Mouse (Mus musculus) c-Kit-positive CD71-positive TER-119-positive erythroid progenitor cells, embryonic 14.5 days (primary cell): ENCODE measurements around the gene Frs2.

Source experiments
- DNase-seq: peaks from one replicate; pipeline ENCODE4 v3.0.0-alpha.2; 2013; ENCODE audit warnings: low spot score

Gene Frs2

DNA sequence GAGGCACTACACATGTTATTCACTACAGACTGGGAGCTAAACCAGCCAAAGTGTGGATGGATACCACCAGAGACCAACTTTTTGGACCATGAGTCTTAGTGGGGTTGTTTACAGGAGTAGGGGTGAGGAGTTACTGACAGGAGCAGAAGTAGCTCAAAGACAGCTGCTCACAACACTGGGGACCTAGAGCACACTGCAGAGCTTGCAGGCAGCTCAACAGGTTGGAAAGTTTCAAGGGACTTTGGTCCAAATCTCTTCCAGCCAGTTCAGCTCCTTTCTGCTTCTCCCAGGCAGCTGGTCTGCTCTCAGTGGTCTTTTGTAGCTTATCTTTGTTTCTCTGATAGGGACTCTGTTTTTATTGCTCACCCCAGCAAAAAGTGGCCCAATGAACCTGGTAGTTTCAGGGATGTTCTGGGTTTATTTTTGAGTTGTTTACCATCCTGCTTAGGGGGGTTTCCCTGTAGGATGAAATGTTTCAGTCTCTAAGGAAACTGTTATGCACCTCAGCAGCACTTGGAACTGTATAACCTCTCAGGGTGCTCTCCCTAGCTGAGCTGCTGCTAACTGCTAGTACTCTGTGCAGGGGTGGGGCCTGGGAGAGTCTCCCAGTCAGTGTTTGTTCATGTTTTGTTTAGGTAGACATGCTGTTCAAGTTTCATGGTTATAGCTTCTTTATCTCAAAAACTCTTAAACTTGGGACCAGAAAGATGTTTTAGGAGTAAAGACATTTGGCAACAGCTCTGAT, 44.3 kb downstream of the Frs2 start:
- no peak for DNase-seq

DNA sequence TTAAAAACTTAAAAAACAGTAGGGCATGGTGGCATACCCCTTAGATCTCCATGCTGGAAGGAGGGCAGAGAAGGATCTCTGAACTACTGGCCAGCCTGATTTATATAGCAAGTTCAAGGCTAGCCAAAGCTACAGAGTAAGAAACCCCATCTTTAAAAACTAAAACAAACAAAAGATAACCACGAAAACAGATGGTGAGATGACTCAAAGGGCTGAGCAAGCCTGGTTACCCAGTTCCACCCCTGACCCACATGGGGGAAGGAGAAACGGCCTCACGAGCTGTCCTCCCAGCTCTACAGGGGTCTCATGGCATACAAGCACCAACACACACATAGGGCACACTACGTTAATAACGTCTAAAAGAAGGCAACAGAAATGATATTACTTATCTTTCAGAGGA, 48.2 kb downstream of the Frs2 start:
- no peak for DNase-seq

DNA sequence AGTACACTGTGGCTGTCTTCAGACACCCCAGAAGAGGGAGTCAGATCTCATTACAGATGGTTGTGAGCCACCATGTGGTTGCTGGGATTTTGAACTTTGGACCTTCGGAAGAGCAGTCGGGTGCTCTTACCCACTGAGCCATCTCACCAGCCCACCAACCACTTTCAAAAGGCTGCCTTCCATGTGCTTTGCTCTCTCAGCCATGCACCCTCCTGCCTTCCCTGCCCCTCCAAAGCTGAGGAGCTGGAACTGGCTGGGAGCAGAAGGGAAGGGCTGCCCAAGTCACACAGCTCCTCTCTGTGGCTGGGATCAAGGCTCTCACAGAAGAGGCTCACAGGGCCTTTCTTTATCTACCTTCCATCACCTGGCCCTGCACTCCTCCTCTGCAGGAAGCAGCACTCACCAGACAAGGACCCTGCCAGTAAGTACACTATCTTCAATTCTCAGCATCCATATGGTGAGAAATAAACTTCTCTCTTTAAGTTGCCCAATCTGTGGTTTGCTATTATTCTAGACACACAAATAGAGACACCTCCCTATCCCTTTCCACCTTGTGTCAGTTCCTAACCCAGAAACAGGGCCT, 51.1 kb downstream of the Frs2 start:
- peak; percentile 60 for DNase-seq

DNA sequence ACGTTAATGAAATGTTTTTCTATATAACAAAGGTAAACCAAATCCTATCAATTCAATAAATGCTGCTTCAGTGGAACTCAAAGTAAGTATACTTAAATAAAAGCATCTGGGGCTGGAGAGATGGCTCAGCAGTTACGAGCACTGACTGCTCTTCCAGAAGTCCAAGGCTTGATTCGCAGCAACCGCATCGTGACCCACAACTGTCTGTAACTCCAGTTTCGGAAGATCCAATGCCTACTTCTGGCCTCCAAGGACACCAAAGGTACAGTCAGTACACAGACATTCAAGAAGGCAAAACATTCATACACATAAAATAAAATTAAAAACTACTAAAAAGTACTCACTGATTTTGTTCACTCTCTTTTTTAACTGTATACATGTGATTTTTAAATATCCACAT, 52.2 kb downstream of the Frs2 start:
- DNase-seq = no peak

DNA sequence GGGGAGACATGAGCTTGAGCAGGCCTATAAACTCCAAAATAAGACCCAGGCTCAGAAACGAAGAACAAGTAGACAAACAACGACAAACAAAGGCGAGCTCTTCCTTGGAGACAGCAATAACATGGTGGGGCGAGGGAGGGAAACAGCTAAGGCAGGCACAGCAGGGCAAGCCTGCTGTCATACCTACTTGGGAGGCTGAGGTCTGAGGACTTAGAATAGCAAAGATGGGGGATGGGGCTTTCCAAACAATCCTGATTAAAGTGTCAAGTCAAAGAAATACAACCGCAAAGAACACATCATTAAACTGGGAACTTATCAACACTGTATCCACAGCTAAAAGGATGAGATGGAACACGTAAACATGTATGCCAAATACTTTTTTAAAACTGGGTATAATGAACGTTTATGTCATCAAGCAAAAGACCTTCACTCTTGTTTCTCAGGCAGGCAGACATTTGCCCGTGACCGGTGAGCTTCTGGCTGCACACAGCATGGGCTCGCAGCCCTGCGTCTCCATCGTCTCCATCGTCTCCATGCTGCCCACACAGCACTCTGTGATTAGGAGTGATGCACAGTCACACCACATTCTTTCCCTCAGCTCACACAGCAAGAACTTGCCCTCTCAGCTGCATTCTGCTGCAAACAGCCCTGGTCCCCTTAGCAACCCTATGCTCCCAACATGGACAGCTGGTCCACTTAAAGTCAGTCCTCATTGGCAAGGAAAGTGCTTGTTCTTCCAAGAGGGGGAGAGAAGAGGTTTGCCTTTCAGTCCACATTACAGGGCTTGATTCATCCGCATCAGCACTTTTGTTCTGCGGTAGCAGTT, 53.6 kb downstream of the Frs2 start:
- DNase-seq = no peak

DNA sequence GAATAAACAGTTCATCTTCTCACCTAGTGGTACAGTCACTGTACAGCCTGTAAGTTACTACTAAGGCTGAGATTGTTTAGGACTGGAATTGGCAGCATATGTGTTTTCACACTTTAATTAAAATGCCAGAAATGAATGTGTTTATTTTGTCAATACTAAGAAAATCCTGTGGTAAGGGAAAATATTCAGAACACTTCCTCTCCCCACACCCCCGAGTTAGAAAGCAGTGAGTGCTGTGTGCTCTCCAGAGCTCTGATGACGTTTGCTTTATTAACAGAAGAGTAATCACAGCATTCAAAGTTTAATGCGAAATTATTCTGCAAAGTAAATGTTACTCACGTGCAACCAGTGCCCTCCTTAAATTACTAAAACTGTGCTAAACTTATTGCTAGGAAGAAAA, 58.7 kb downstream of the Frs2 start:
- DNase-seq = no peak

DNA sequence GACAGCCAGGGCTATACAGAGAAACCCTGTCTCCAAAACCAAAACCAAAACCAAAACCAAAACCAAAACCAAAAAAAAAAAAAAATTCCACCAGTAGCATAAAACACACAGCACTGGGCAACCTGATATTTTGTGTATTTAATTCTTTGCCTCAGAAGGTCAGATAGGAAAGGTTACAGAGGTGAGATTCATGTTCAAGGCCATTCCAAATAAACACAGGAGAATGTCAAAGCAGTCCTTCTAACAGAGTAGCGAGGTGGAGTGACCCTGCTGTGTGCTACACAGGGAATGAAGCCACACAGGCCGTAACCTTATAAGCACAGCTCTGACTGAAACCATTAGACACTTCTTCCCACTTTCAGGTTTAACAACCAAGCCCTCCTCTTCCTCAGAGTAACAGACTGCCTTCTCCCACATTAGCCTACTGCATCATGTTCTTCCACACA, 66.4 kb downstream of the Frs2 start:
- DNase-seq = no peak

DNA sequence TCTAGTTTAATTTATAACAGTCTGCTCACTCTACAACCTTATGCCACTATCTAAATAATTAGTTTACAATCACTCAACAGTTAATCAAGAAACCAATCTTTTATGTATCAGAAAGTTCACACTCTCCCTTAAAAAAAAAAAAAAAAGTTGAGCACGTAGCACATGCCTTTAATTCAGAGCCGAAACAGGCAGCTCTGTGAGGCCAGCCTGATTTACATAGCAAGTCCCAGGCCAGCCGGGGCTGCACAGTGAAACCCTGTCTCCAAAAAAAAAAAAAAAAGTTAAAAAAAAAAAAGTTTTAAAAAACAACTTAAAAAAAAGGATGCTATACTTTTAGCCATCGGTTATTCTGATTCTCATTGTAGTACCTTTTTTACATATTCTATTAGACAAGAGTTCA, 67.0 kb downstream of the Frs2 start:
- DNase-seq = no peak

DNA sequence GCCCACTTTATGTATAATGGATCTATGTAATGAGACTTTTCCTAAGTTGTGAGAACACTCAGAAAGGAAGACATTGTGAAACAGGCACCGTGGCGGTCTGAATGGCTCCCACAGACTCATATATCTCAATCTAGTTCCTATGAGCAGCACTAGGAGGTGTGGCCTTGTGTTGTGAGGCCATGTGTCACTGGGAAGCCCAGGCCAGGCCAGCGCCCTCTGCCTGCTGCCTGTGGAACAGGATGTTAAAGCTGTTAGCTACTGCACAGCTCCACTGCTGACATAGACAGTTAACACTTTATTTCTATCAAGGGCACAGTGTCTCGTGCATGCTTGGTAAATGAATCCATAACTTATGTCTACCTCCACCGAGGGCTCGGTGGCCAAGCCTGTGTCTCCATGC, 70.0 kb downstream of the Frs2 start:
- peak; percentile 44 for DNase-seq

DNA sequence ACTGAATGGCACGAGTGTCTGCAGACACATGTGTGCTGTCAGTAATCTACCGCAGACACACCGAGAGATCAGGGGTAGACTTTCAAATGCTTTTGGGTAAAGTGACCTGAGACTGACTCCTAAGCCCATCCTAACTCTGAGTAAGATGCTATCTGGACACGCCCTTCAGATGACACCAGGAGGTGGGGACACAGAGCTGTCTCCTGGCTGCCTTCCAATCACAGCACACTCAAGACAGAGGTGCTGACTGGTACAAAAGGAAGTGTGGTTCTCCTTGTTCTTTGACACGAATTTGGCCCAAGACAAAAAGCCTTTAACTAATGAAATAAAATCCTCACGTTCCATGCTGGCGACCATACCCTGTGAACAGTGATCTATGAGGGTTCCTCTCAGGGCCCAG, 75.2 kb downstream of the Frs2 start:
- no peak for DNase-seq

DNA sequence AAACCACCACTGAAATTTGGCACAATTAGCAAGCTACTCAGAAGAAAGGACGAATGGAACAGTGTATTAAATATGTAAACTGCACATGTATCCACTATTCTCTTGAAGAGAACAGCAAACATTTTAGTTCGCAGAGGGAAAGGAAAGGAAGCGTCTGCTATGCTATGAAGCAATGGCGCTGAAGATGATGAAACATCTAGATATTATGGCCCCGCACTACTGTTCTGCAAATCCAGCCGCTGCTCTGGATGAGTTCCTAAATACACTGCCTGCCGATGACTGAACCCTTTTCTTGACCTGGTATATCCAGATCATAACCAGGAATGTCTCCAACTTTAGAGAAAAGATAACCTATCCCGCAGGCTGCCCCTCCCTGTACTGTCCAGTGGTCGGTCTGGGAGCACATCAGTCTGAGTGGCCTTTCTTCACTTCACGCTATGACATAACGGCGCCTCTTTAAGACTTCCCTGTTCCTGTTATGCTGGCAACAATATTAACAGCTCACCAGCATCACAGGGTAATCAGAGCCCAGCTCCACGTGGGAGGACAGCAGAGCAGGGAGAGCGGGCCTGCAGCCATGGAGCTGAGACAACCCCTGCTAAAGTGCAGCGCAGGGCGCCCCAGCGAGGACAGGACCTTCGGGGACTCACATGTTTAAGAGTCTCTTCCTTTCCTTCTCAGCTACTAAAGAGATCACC, 76.0 kb downstream of the Frs2 start:
- no peak for DNase-seq

DNA sequence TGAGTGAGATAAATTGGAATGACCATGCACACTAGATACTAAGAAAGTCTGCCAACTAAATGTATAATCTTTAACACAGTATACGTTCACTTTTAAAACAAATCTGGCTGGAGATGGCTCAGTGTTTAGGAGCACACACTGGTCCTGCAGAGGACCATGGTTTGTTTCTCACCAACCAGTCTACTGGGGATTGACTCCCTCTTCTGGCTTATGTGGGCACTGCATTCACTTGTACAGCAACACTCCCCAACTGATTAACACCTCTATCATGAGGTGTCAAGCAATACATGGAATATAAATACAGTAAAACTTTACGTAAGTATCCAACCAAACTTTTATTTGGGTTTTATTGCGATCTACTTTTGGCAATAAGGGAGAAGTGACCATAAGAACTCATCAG, 79.2 kb downstream of the Frs2 start:
- DNase-seq = no peak

DNA sequence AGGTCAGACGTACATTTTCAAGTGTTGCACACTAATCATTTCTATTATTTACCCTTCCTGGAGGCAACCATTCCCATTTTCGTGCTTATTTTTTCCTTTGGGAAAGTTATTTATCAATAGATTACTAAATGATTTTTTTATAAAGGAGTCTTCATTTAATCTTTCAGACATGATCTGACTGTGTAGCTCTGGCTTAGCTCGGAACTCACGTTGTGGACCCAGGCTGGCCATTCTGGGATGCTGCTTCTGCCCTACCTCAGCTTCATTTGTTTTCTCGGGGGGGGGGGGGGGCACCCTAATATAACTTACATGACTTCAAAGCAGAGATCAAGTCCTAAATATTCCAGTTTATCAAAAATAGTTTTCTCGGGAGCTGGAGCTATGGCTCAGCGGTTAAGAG, 84.3 kb downstream of the Frs2 start:
- no peak for DNase-seq

DNA sequence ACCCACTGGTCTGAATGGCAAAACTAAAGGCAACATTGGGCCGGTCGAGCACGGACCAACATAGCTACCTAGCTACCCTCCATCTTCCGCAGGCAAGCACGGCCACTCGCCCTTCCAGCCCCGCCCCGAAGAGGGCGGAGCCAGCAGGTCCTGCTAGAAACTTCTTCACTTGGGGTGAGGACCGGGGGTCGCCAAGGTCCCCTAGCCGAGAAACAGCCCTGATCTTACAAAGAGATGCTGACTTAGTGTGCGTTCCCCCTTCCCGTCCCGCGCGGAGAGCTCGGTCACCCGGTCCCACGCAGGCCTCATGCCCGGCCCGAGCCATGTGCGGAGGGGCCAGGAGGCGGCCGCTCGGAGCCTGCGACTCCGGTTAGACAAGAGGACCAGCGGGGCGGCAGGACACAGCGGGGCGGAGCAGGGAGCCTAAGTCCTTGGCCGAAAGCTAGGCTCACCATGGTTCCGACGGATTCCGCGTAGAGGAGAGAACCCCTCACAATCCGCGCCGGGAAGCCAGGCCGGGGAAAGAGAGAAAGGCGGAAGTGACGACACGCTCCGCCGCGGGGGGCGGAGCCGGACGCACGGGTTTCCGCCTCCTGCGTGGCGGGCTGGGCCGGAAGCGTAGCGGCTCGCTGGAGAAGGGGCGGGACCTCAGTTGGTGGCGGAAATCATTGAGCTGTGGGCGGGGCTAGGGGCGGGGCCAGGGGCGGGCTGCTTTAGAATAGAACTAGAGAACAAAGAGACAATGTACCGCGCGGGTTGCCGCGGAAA, 84.9 kb downstream of the Frs2 start, which contains the start of gene Cct2:
Gene Cct2, minus strand, starts transcription at position 561 of the 768 bp plus-strand sequence.
- peak; percentile 96 for DNase-seq

DNA sequence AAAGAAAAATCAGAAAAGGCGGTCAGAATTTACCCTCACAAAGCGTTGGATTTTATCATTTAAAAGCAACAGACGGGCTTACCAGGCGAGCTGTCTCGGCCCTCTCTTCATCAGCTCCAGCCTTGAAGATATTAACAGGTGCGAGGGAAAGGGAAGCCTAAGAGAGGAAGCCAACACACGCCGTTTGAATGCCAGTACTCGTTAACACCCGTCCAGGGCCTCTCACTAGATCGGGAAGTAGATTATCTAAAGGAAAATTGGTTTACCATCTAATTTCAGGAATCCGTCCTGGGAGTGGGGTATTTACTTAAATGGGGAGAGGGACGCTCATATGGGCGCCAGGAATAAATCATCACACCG, 85.5 kb downstream of the Frs2 start:
- no peak for DNase-seq

DNA sequence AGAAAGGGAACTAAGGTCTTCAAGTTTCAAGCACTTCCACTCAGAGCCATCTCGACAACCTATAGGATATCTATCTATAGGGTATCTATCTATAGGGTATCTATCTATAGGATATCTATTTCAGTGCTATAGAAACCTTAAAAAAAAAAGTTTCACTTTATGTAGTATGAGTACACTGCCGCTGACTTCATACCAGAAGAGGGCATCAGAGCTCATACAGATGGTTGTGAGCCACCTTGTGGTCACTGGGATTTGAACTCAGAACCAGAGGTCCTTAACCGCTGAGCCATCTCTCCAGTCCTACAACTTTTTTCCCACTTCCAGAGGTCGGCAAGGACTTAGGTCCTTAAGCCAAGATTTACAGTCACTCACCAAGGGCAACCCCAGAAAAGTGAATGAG, 92.7 kb downstream of the Frs2 start:
- DNase-seq = no peak

DNA sequence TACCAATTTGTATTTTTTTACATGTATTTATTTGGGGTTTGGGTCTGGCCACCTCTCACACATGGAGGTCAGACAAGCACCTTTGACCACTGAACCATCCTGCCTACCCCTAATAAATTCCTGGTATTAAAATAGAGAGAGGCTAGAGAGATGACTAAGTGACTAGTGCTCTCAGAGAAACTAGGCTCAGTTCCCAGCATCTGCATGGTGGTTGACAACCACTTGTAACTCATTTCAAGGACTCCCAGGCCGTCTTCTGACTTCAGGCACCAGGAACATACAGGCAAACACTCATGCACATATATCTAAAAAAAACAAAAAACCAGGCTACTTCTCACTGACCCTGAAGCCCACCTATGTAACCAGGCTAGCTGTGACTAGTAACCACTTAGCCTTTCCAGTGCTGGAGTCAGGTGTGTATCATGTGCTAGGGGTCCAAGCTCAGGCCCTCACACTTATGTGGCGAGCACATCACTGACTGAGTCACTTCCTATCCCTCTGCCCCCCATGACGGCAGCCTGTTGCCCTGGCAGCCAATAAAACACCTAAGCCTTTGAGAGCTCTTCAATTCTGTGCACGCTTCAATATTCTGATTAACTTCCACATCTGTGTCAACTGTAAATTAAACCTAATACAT, 98.3 kb downstream of the Frs2 start:
- no peak for DNase-seq

DNA sequence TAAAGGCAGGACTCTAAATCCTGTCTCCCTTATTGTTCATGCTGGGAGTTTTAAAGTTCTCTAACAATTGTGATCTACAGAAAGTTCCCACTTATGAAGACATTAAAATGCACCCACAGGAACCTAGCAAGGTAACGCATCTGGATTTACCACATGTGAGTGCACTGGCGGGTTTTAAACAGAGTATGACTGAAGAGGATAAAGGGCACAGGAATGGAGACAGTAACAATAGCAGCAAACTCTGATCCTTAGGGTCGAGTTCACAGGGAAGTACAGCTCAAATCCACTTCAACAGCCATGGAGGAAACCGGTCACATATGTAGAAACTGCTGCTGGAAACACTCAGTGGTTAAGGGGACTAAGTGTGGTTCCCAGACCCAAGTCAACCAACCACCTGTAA, 99.1 kb downstream of the Frs2 start:
- DNase-seq = no peak

DNA sequence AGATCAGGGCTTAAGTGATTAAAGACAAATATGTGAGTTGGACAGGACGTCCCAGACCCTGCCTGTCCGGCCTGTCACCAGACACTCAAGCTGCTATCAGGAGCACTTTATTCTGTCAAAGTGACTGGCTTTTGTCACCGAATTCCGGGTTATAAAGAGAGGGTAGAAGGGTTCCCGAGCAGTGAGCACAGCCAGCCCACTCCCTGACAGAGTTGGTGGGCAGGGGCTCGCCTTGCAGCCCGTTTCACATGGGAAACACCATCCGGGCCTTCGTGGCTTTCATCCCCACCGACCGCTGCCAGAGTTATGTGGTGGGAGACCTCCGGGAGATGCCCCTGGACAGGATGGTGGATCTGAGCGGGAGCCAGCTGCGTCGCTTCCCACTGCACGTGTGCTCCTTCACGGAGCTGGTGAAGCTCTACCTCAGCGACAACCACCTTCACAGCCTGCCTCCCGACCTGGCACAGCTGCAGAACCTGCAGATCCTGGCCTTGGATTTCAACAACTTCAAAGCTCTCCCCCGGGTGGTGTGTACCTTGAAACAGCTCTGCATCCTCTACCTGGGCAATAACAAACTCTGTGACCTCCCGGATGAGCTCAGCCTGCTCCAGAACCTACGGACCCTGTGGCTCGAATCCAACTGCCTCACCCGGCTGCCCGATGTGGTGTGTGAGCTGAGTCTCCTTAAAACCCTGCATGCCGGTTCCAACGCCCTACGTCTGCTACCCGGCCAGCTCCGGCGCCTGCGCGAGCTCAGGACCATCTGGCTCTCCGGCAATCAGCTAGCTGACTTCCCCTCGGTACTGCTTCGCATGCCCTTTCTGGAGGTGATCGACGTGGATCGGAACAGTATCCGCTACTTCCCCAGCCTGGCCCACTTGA, 102.9 kb downstream of the Frs2 start, which contains the start of gene Lrrc10:
Gene Lrrc10, plus strand, starts transcription at position 167 of the 882 bp plus-strand sequence.
- no peak for DNase-seq

DNA sequence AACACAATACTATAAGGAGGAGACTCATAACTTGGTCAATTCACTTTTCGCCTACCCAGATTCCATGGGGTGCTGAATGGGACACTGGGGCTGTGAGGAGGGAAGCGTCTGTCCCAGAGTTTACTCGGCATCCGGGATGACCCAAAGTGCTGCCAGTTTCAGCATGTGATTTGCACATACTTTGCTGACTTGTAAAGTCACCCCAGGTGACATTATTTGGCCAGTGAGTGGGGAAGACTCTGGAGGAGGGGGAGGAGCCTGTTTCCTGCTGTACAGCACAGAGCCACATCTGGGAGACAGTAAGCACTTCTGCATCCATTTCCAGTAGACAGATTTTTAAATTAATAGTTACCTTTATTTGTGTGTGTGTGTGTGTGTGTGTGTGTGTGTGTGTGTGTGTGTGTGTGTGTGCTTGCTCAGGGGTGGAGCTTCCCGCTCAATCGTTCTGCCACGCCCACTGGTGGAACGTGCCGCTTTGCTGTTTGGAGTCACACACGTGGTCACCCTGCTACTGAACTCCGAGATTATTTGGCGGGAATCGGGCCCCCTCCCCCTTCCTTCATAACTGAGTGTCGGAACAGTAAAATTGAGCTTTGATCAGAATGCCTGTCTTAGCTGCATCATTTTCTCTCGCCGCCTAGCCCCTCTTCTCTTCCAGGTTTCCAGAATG, 104.7 kb downstream of the Frs2 start:
- DNase-seq = peak; percentile 24
